Mouse (Mus musculus) embryonic facial prominence, embryonic 15.5 days (tissue): ENCODE results near the gene Fmnl1. TPM values are rescaled to one million over a fixed set of nuclear protein-coding genes. Genes with fewer than 3 reads are reported as not detected.
"Not testable (repeated sequence)": the region's sequence is repeated elsewhere in the genome, so short reads cannot be mapped to it uniquely, and the experiment has no call there.

Source experiments
- ATAC-seq: fragments of 200-750 bp; cut with Nextera tagmentation; 2 replicates; pipeline ENCODE4 v1.8.0; 2017; ENCODE audit warnings: low read depth, moderate TSS enrichment; ENCODE audit not compliant: insufficient number of reproducible peaks, low FRiP score, low TSS enrichment
- H3K27ac ChIP-seq: fragments of 300-500 bp; sonication (generic); replicated peaks from 2 replicates; pipeline ENCODE4 v1.5.1; 2015; ENCODE audit warnings: mild to moderate bottlenecking, inconsistent platforms
- H3K27me3 ChIP-seq: fragments of 300-500 bp; sonication (generic); 2 replicates; pipeline ENCODE4 v1.6.1; 2015; ENCODE audit warnings: inconsistent platforms
- H3K36me3 ChIP-seq: fragments of 300-500 bp; sonication (generic); 2 replicates; pipeline ENCODE4 v1.6.1; 2015; ENCODE audit warnings: mild to moderate bottlenecking, inconsistent platforms
- H3K4me1 ChIP-seq: fragments of 300-500 bp; sonication (generic); 2 replicates; pipeline ENCODE4 v1.6.1; 2015; ENCODE audit warnings: inconsistent platforms
- H3K4me2 ChIP-seq: fragments of 300-500 bp; sonication (generic); replicated peaks from 2 replicates; pipeline ENCODE4 v1.6.1; 2015; ENCODE audit warnings: mild to moderate bottlenecking, inconsistent platforms
- H3K4me3 ChIP-seq: fragments of 300-500 bp; sonication (generic); replicated peaks from 2 replicates; pipeline ENCODE4 v1.5.1; 2015; ENCODE audit warnings: mild to moderate bottlenecking, inconsistent platforms
- H3K9ac ChIP-seq: fragments of 300-500 bp; sonication (generic); 2 replicates; pipeline ENCODE4 v1.6.1; 2015; ENCODE audit warnings: inconsistent platforms
- H3K9me3 ChIP-seq: fragments of 300-500 bp; sonication (generic); replicated peaks from 2 replicates; pipeline ENCODE4 v1.6.1; 2016; ENCODE audit warnings: inconsistent platforms
- WGBS: fragments of 180-500 bp; shearing (Covaris S2); methylation state at CpG from one replicate; pipeline ENCODE4 v1.1.7; 2015; 5-methylcytosine and 5-hydroxymethylcytosine counted together
- polyA plus RNA-seq: library from polyadenylated mRNA; unstranded; fragments of >200 nt; fragmentation: Nextera tagmentation; extraction: Ambion mirVana; gene quantifications from 2 replicates; pipeline ENCODE4 v1.2.1, GENCODE M21; 2015

Gene Fmnl1
- polyA plus RNA-seq, 1 experiment from 2014 or later: 2.7 TPM

GRCm38 (mm10) chr11:103210291-103210690, 39.4 kb downstream of the Fmnl1 start:
- Histone ChIP-seq H3K4me2 (no peak overlapping the region), H3K36me3 (no peaks in the 10 kb centered on the region), H3K27me3 (no peaks in the 10 kb centered on the region), H3K9me3 (no peaks in the 10 kb centered on the region), H3K4me3 (no peak overlapping the region), H3K4me1 (no peaks in the 10 kb centered on the region), H3K9ac (no peak overlapping the region), H3K27ac (no peak overlapping the region)
- WGBS: 61% methylated on average over 8 of the region's 8 CpGs
- ATAC-seq: no peak

- ATAC-seq: no peak
- WGBS: 84% methylated on average over 5 of the region's 5 CpGs
- H3K4me2 ChIP-seq: no peak overlapping the region
- no peak overlapping the region for H3K9ac ChIP-seq
- no peak overlapping the region for H3K4me3 ChIP-seq
- no peaks in the 10 kb centered on the region for H3K27me3 ChIP-seq
- peaks cover 12% of the 10 kb centered on the region for H3K4me1 ChIP-seq
- H3K36me3 ChIP-seq: no peaks in the 10 kb centered on the region
- H3K9me3 ChIP-seq: no peaks in the 10 kb centered on the region
- no peak overlapping the region for H3K27ac ChIP-seq
These were observed 42.8 kb downstream of the Fmnl1 start for GRCm38 (mm10) chr11:103213712-103214111.

- Histone ChIP-seq H3K9me3 (no peaks in the 10 kb centered on the region), H3K27me3 (no peaks in the 10 kb centered on the region; the same call in 1 of the 2 replicates), H3K27ac (no peak overlapping the region), H3K4me2 (no peak overlapping the region), H3K4me3 (no peak overlapping the region), H3K36me3 (peaks cover 13% of the 10 kb centered on the region), H3K4me1 (peaks cover 13% of the 10 kb centered on the region), H3K9ac (no peak overlapping the region)
- WGBS: 54% methylated on average over 1 of the region's 1 CpGs
- ATAC-seq: no peak
These were observed 44.4 kb downstream of the Fmnl1 start for GRCm38 (mm10) chr11:103215355-103215754.

GRCm38 (mm10) chr11:103217790-103218516, 47.0 kb downstream of the Fmnl1 start, which contains the start of gene Spata32:
Spata32 (minus strand) TSS chr11:103218432.
- Histone ChIP-seq H3K4me2 (peak within 1 kb of the TSS; percentile 97), H3K4me3 (peak within 1 kb of the TSS; percentile 45), H3K36me3 (peaks cover 29% of the 10 kb centered on the region), H3K27ac (no peak within 1 kb of the TSS), H3K4me1 (peaks cover 13% of the 10 kb centered on the region), H3K27me3 (no peaks in the 10 kb centered on the region; the same call in 1 of the 2 replicates), H3K9me3 (no peaks in the 10 kb centered on the region), H3K9ac (peak within 1 kb of the TSS; percentile 27)
- 1% methylated on average over 45 of the region's 45 CpGs for WGBS
- ATAC-seq: peak; percentile 70

GRCm38 (mm10) chr11:103218517-103218901, 47.6 kb downstream of the Fmnl1 start:
- WGBS: 21% methylated on average over 6 of the region's 6 CpGs
- Histone ChIP-seq H3K4me2 (peak overlapping the region; percentile 97), H3K27ac (no peak overlapping the region), H3K9me3 (no peaks in the 10 kb centered on the region), H3K4me3 (peak overlapping the region; percentile 45), H3K36me3 (peaks cover 32% of the 10 kb centered on the region), H3K9ac (peak overlapping the region; percentile 27), H3K4me1 (peaks cover 14% of the 10 kb centered on the region), H3K27me3 (no peaks in the 10 kb centered on the region; the same call in 1 of the 2 replicates)
- no peak for ATAC-seq

- Histone ChIP-seq H3K27me3 (no peaks in the 10 kb centered on the region; the same call in 1 of the 2 replicates), H3K4me3 (no peak overlapping the region), H3K9ac (no peak overlapping the region), H3K9me3 (no peaks in the 10 kb centered on the region), H3K27ac (no peak overlapping the region), H3K4me1 (peaks cover 22% of the 10 kb centered on the region), H3K4me2 (no peak overlapping the region), H3K36me3 (peaks cover 40% of the 10 kb centered on the region)
- 72% methylated on average over 5 of the region's 5 CpGs for WGBS
- ATAC-seq: no peak
These were observed 48.4 kb downstream of the Fmnl1 start for GRCm38 (mm10) chr11:103219259-103219658.

- no peak overlapping the region for H3K9ac ChIP-seq
- peaks cover 28% of the 10 kb centered on the region for H3K4me1 ChIP-seq
- H3K27ac ChIP-seq: no peak overlapping the region
- no peak overlapping the region for H3K4me2 ChIP-seq
- H3K9me3 ChIP-seq: no peaks in the 10 kb centered on the region
- H3K27me3 ChIP-seq: no peaks in the 10 kb centered on the region; the same call in 1 of the 2 replicates
- no peak for ATAC-seq
- no peak overlapping the region for H3K4me3 ChIP-seq
- peaks cover 44% of the 10 kb centered on the region for H3K36me3 ChIP-seq
- WGBS: 80% methylated on average over 4 of the region's 4 CpGs
These were observed 49.1 kb downstream of the Fmnl1 start for GRCm38 (mm10) chr11:103219995-103220394.

- no peak for ATAC-seq
- Histone ChIP-seq H3K27me3 (no peaks in the 10 kb centered on the region; the same call in 1 of the 2 replicates), H3K4me1 (peaks cover 30% of the 10 kb centered on the region), H3K4me3 (no peak overlapping the region), H3K4me2 (no peak overlapping the region), H3K36me3 (peaks cover 52% of the 10 kb centered on the region), H3K9ac (no peak overlapping the region), H3K9me3 (no peaks in the 10 kb centered on the region), H3K27ac (no peak overlapping the region)
- WGBS: 90% methylated on average over 6 of the region's 6 CpGs
These were observed 50.5 kb downstream of the Fmnl1 start for GRCm38 (mm10) chr11:103221437-103221836.

GRCm38 (mm10) chr11:103222718-103223117, 51.8 kb downstream of the Fmnl1 start:
- Histone ChIP-seq H3K4me1 (peaks cover 28% of the 10 kb centered on the region), H3K36me3 (peaks cover 64% of the 10 kb centered on the region)
- H3K27me3 ChIP-seq, ATAC-seq, H3K9ac ChIP-seq, H3K27ac ChIP-seq, H3K9me3 ChIP-seq, H3K4me2 ChIP-seq, H3K4me3 ChIP-seq: not testable (repeated sequence)
- WGBS: 88% methylated on average over 4 of the region's 4 CpGs

GRCm38 (mm10) chr11:103223444-103223843, 52.5 kb downstream of the Fmnl1 start:
- Histone ChIP-seq H3K27ac (no peak overlapping the region), H3K9ac (no peak overlapping the region), H3K4me1 (peaks cover 20% of the 10 kb centered on the region), H3K36me3 (peaks cover 68% of the 10 kb centered on the region), H3K9me3 (no peaks in the 10 kb centered on the region), H3K4me3 (no peak overlapping the region), H3K4me2 (no peak overlapping the region), H3K27me3 (no peaks in the 10 kb centered on the region; the same call in 1 of the 2 replicates)
- WGBS: 79% methylated on average over 10 of the region's 10 CpGs
- no peak for ATAC-seq

- H3K36me3 ChIP-seq: peaks cover 72% of the 10 kb centered on the region
- ATAC-seq: no peak
- H3K27ac ChIP-seq: no peak overlapping the region; the same call in 1 of the 2 replicates
These were observed 53.1 kb downstream of the Fmnl1 start for GRCm38 (mm10) chr11:103223951-103224456.

More at GRCm38 (mm10) chr11:103223951-103224456, 53.1 kb downstream of the Fmnl1 start:
- no peak overlapping the region for H3K9ac ChIP-seq
- no peak overlapping the region for H3K4me2 ChIP-seq
- H3K9me3 ChIP-seq: no peaks in the 10 kb centered on the region
- peaks cover 17% of the 10 kb centered on the region for H3K4me1 ChIP-seq
- WGBS: 50% methylated on average over 18 of the region's 18 CpGs
- no peaks in the 10 kb centered on the region; the same call in 1 of the 2 replicates for H3K27me3 ChIP-seq
- H3K4me3 ChIP-seq: no peak overlapping the region
